ENCODE assay signal across 9 mouse cellular contexts in the genomic region with DNA sequence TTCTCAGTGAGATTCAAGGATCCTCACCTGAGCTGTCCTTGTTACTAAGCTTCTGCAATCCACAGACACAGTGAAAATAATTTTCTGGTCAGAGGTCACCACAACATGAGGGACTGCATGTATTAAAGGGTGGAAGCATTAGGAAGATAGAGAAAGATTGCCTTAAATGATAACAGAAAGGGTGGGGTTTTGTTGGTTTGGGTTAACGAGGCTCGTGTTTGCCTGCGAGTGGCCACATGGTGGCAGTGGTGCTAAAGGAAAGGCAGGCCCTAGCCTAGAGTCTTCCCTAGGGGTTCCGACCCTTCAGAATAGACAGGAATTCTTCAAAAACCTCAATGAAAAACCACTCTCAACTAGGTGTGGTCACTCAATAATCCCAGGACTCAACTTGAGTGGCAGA. TPM values are rescaled to one million over a fixed set of nuclear protein-coding genes. Genes with fewer than 3 reads are reported as not detected.
DNase-seq lines count a peak whose midpoint lies in the region; ATAC-seq and TF ChIP-seq lines count a peak whose summit lies in the region.
"Had no signal": no experiment of that assay in that cellular context is flagged by ENCODE, and none has a peak within 500 bp of the region (broad histone marks: within the 10 kb centered on the region; RNA-seq: fewer than 3 reads in every experiment).

No protein-coding gene starts in this region.

- TF ChIP-seq CTCF in embryonic fibroblast, embryonic 13.5 days (IDR thresholded peaks at IDR 0.05; ENCODE audit: borderline replicate concordance, insufficient read depth, low read length), result peak; percentile 65; the same call in 1 of the 2 replicates
- TF ChIP-seq CTCF in midbrain, postnatal 0 days (IDR thresholded peaks at IDR 0.05), result peak; percentile 84

- peaks cover 17% of the 10 kb centered on the region for H3K36me3 ChIP-seq in heart, embryonic 12.5 days
- H3K36me3 ChIP-seq in midbrain, postnatal 0 days (ENCODE audit: insufficient read depth, low read length), result no peaks in the 10 kb centered on the region
- H3K36me3 ChIP-seq: limb, embryonic 13.5 days had no signal

- no peaks in the 10 kb centered on the region for H3K27me3 ChIP-seq in heart, embryonic 12.5 days (replicated peaks)
- H3K27me3 ChIP-seq in midbrain, postnatal 0 days (ENCODE audit: insufficient read depth, low read length), result no peaks in the 10 kb centered on the region
- H3K27me3 ChIP-seq: limb, embryonic 13.5 days had no signal

- 9% methylated on average over 4 of the region's 4 CpGs for WGBS in heart, embryonic 12.5 days
- 17% methylated on average over 4 of the region's 4 CpGs for WGBS in midbrain, postnatal 0 days

- H3K27ac ChIP-seq in heart, embryonic 12.5 days (ENCODE audit: poor library complexity, severe bottlenecking), result no peak overlapping the region
- no peak overlapping the region for H3K27ac ChIP-seq in embryonic fibroblast, embryonic 13.5 days (ENCODE audit: insufficient read depth, low read length)
- H3K27ac ChIP-seq in midbrain, postnatal 0 days (ENCODE audit: low read depth, low read length), result no peak overlapping the region
- H3K27ac ChIP-seq: limb, embryonic 13.5 days had no signal

- ATAC-seq in heart, embryonic 12.5 days (ENCODE audit: insufficient number of reproducible peaks, low FRiP score), result no peak
- ATAC-seq in midbrain, postnatal 0 days (ENCODE audit: low FRiP score), result no peak; the same call in 1 of the 2 replicates

- no peak for TF ChIP-seq POLR2A in embryonic fibroblast, embryonic 13.5 days (IDR thresholded peaks at IDR 0.05; ENCODE audit: low read depth, low read length)

- H3K4me2 ChIP-seq in heart, embryonic 12.5 days, result no peak overlapping the region
- no peak overlapping the region for H3K4me2 ChIP-seq in midbrain, postnatal 0 days (ENCODE audit: low read depth, low read length, poor library complexity, severe bottlenecking)
- H3K4me2 ChIP-seq: limb, embryonic 13.5 days had no signal

- DNase-seq in heart, postnatal 14 days, result peak; percentile 50 to 63
- peak; percentile 43 to 49 for DNase-seq in B cell, adult 2 months
- peak; percentile 38 for DNase-seq in T-cell, adult 2 months (ENCODE audit: low spot score)
- peak; percentile 76 for DNase-seq in kidney, postnatal 10 days
- peak; percentile 72 for DNase-seq in midbrain, postnatal 0 days (ENCODE audit: low spot score)
- no peak for DNase-seq in frontal cortex, postnatal 14 days (ENCODE audit: low spot score in 2 of 2)

- no peaks in the 10 kb centered on the region for H3K9me3 ChIP-seq in heart, embryonic 12.5 days (replicated peaks)
- no peaks in the 10 kb centered on the region for H3K9me3 ChIP-seq in midbrain, postnatal 0 days (ENCODE audit: low read length)
- H3K9me3 ChIP-seq: limb, embryonic 13.5 days had no signal

- H3K9ac ChIP-seq in heart, embryonic 12.5 days, result no peak overlapping the region
- no peak overlapping the region for H3K9ac ChIP-seq in midbrain, postnatal 0 days (replicated peaks; ENCODE audit: low read length, poor library complexity, severe bottlenecking)
- H3K9ac ChIP-seq: limb, embryonic 13.5 days had no signal

- no peak overlapping the region for H3K4me3 ChIP-seq in heart, embryonic 12.5 days
- no peak overlapping the region for H3K4me3 ChIP-seq in embryonic fibroblast, embryonic 13.5 days (ENCODE audit: insufficient read depth, low read length)
- H3K4me3 ChIP-seq in midbrain, postnatal 0 days (ENCODE audit: low read depth, low read length), result no peak overlapping the region
- H3K4me3 ChIP-seq: limb, embryonic 13.5 days had no signal

- intact Hi-C loops in heart, postnatal 14 days (cut with DNase I), result loop anchor here (1.0 to 10.0 kb wide), 4 partner anchors 178 to 526 kb away; no protein-coding TSS in a partner anchor

- H3K4me1 ChIP-seq in heart, embryonic 12.5 days (replicated peaks), result peaks cover 9% of the 10 kb centered on the region
- no peaks in the 10 kb centered on the region for H3K4me1 ChIP-seq in embryonic fibroblast, embryonic 13.5 days (ENCODE audit: control insufficient read depth, insufficient read depth, low read length)
- no peaks in the 10 kb centered on the region for H3K4me1 ChIP-seq in midbrain, postnatal 0 days (ENCODE audit: insufficient read depth, low read length)

RNA-seq across cellular contexts. Expression of gene D630039A03Rik, which starts 14.9 kb away (rescaled TPM):
- under 1 TPM; 0.20 to 0.43 TPM for total RNA-seq in heart, postnatal 14 days (2021)
- 0.05 and 0.06 TPM in 2 replicates for polyA plus RNA-seq in heart, embryonic 12.5 days (2016; fragmentation: Nextera tagmentation; extraction: Ambion mirVana)
- polyA plus RNA-seq in embryonic fibroblast, embryonic 13.5 days (2011; ENCODE audit: insufficient read length, low read depth, missing spikeins), result not detected in 2 replicates
- total RNA-seq in midbrain, postnatal 0 days (2014; rRNA removed), result 0.27 TPM in 1 of 2 replicates, not detected in the other
- 0.10 and 0.18 TPM in 2 replicates for polyA plus RNA-seq in midbrain, postnatal 0 days (2015; fragmentation: Nextera tagmentation; extraction: Ambion mirVana)

RNA-seq across cellular contexts. Expression of gene Txn1, which starts 55.0 kb away (rescaled TPM):
- total RNA-seq in heart, postnatal 14 days (2021), result 100 to 1,000 TPM; 129 to 140 TPM
- polyA plus RNA-seq in heart, embryonic 12.5 days (2016; fragmentation: Nextera tagmentation; extraction: Ambion mirVana), result 305 TPM in 2 replicates
- 295 and 311 TPM in 2 replicates for polyA plus RNA-seq in embryonic fibroblast, embryonic 13.5 days (2011; ENCODE audit: insufficient read length, low read depth, missing spikeins)
- total RNA-seq in midbrain, postnatal 0 days (2014; rRNA removed), result 96.5 and 122 TPM in 2 replicates
- polyA plus RNA-seq in midbrain, postnatal 0 days (2015; fragmentation: Nextera tagmentation; extraction: Ambion mirVana), result 352 and 374 TPM in 2 replicates

Comparison
In these comparisons a context has a peak if more than half of its experiments do, and no peak if none do; other contexts are left out.
1. DNase-seq: peak in heart, postnatal 14 days (2 of 2), B cell, adult 2 months (2 of 2), T-cell, adult 2 months (single experiment), kidney, postnatal 10 days (single experiment) and midbrain, postnatal 0 days (single experiment); none in frontal cortex, postnatal 14 days (0 of 2).